Mouse (Mus musculus) central nervous system, embryonic 18 days (tissue): ENCODE results near the gene Stat3. TPM values are rescaled to one million over a fixed set of nuclear protein-coding genes. Genes with fewer than 3 reads are reported as not detected.

Experiments
- polyA plus RNA-seq: library from polyadenylated mRNA; depleted of rRNA; stranded (reverse); fragments of >200 nt; gene quantifications from 2 replicates; pipeline ENCODE4 v1.2.3, GENCODE M21; 2012; rRNA removed

The Stat3 gene
- polyA plus RNA-seq, result 26.7 and 33.0 TPM in 2 replicates

GRCm38 (mm10) chr11:100939512-100940151 lies at the start of gene Stat3:
Stat3 (minus strand) TSS chr11:100939540.

GRCm38 (mm10) chr11:100970557-100970937 lies 31.2 kb upstream of the Stat3 start, which contains the start of gene Cavin1:
Cavin1 (minus strand) TSS chr11:100970887.

DNA sequence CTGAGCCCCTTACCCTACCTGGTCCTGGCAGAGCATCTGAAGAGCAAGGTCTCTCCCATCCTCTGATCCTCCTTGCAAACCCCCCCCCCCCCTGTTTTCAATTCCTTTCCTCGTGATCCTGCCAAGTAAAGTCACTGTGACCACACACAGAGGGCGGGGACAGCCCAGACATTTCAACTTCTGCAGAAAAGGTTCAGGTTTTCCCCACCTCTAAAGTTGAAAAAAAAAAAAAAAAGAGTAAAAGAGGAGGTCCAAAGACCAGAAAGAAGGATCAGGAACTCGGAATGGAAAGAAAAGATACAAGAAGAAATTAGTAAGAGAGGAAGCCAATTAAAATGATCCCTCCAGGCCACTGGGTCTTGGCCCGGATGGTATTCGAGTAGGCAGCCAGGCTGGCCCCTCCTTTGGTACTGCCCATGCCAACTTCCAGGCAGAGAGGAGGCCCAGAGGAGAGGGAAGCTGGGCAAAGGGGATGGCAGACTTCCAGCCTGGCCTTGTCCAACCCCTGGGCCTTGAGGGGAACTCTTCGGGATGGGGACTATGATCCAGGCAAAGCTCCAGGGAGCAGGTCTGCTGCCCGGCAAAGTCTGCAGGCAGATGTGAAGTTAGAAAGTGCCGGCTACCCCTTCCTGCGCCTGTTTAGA lies 80.3 kb downstream of the Stat3 start, which contains the start of gene Stat5a:
Gene Stat5a, plus strand, starts transcription at position 417 of the 644 bp plus-strand sequence.

GRCm38 (mm10) chr11:100850038-100850777 lies 89.1 kb downstream of the Stat3 start, which contains the start of gene Stat5b:
Stat5b (minus strand) TSS chr11:100850724.

Other genes starting within 250 kb of the Stat3 start
- gene Zfp385c, start 247.1 kb downstream of the Stat3 start, polyA plus RNA-seq, result 0.34 and 1.4 TPM in 2 replicates
- 2.8 and 3.5 TPM in 2 replicates for gene Dhx58, start 235.3 kb downstream of the Stat3 start, polyA plus RNA-seq
- 59.7 and 62.8 TPM in 2 replicates for gene Kat2a, start 227.1 kb downstream of the Stat3 start, polyA plus RNA-seq
- gene Hspb9, start 225.7 kb downstream of the Stat3 start, polyA plus RNA-seq, result not detected in 2 replicates
- gene Rab5c, start 201.3 kb downstream of the Stat3 start, polyA plus RNA-seq, result 233 and 236 TPM in 2 replicates
- 28.5 and 34.1 TPM in 2 replicates for gene Kcnh4, start 179.6 kb downstream of the Stat3 start, polyA plus RNA-seq
- gene Hcrt, start 176.6 kb downstream of the Stat3 start, polyA plus RNA-seq, result 2.1 and 3.4 TPM in 2 replicates
- 8.3 and 8.5 TPM in 2 replicates for gene Ghdc, start 168.6 kb downstream of the Stat3 start, polyA plus RNA-seq
- 15.2 and 16.0 TPM in 2 replicates for gene Stat5b, start 88.8 kb downstream of the Stat3 start, polyA plus RNA-seq
- 1.7 and 1.8 TPM in 2 replicates for gene Stat5a, start 80.2 kb downstream of the Stat3 start, polyA plus RNA-seq
- 20.1 and 21.2 TPM in 2 replicates for gene Cavin1, start 31.3 kb upstream of the Stat3 start, polyA plus RNA-seq
- 186 and 202 TPM in 2 replicates for gene Atp6v0a1, start 69.9 kb upstream of the Stat3 start, polyA plus RNA-seq
- gene Naglu, start 130.5 kb upstream of the Stat3 start, polyA plus RNA-seq, result 10.6 and 11.5 TPM in 2 replicates
- 0.63 and 0.65 TPM in 2 replicates for gene Hsd17b1, start 138.9 kb upstream of the Stat3 start, polyA plus RNA-seq
- gene Coasy, start 143.0 kb upstream of the Stat3 start, polyA plus RNA-seq, result 49.3 and 50.2 TPM in 2 replicates
- 65.4 and 71.6 TPM in 2 replicates for gene Mlx, start 147.7 kb upstream of the Stat3 start, polyA plus RNA-seq
- 19.1 and 19.5 TPM in 2 replicates for gene Psmc3ip, start 155.9 kb upstream of the Stat3 start, polyA plus RNA-seq
- gene Retreg3, start 180.4 kb upstream of the Stat3 start, polyA plus RNA-seq, result 66.9 and 68.5 TPM in 2 replicates
- gene Tubg1, start 180.4 kb upstream of the Stat3 start, polyA plus RNA-seq, result 15.2 and 15.6 TPM in 2 replicates
- 31.8 and 33.7 TPM in 2 replicates for gene Tubg2, start 216.4 kb upstream of the Stat3 start, polyA plus RNA-seq
- gene Cntnap1, start 231.0 kb upstream of the Stat3 start, polyA plus RNA-seq, result 7.4 and 9.2 TPM in 2 replicates
- gene Plekhh3, start 231.8 kb upstream of the Stat3 start, polyA plus RNA-seq, result 6.5 and 7.9 TPM in 2 replicates
- gene Ccr10, start 235.9 kb upstream of the Stat3 start, polyA plus RNA-seq, result 0.21 and 0.28 TPM in 2 replicates